Mouse (Mus musculus): ENCODE data around the gene Chst14. TPM values are rescaled to one million over a fixed set of nuclear protein-coding genes. Genes with fewer than 3 reads are reported as not detected.

The Chst14 gene
- total RNA-seq, 2 experiments from 2014 or later, result 2.7 to 2.9 TPM

DNA sequence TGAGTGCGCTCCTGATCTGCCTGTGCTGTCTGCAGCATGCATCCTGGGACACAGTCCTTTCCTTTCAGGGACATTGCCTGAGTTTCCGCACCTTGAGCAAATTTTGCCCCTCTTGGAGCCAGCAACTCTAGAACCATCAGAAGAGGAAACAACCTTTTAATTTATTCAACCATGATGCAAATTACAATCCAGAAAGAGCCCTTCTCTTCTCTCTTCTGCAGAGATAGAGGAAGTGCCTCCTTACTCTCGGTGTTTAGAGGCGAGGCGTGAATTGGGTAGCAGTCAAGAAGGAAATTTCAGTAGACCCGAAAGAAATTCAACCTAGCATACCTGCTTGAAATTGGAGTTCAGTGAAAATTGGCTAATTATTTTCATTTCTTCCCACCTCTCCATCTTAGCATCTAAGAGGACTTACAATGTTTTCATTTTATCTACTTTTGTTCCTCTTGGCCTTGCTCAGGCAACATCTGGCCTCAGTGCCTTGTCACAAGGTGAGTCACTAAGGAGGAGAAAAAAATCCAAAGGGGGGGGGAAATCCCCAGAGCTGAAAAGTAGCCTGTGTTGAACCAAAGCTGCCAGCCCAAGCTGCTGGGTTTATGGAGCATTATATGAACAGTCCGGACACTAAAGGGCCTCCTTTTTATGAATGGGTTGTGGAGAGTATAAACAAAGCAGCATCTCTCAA, 20.7 kb upstream of the Chst14 start:
- DNase-seq, result no peak

DNA sequence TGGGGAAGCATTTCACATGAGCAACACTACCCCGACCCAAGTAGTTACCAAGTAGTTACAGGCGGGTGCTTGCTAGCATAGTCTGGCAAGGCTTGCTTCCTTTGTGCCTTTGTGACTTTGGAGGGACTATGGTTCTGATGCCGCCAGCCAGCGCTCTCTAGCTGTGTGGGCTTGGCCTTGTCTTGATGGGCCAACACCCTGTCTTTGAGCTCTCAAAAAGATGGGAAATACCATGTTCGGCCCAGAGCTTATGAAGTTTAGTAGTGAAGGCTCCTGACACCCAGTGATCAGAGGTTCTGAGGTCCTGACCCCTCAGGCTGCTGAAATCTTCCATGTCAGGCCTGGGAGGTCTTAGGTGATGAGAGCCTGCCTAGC, 20.2 kb upstream of the Chst14 start:
- DNase-seq, result no peak

GRCm38 (mm10) chr2:118907781-118908180, 18.5 kb upstream of the Chst14 start:
- DNase-seq, result no peak

GRCm38 (mm10) chr2:118909151-118909550, 17.1 kb upstream of the Chst14 start:
- DNase-seq, result no peak

DNA sequence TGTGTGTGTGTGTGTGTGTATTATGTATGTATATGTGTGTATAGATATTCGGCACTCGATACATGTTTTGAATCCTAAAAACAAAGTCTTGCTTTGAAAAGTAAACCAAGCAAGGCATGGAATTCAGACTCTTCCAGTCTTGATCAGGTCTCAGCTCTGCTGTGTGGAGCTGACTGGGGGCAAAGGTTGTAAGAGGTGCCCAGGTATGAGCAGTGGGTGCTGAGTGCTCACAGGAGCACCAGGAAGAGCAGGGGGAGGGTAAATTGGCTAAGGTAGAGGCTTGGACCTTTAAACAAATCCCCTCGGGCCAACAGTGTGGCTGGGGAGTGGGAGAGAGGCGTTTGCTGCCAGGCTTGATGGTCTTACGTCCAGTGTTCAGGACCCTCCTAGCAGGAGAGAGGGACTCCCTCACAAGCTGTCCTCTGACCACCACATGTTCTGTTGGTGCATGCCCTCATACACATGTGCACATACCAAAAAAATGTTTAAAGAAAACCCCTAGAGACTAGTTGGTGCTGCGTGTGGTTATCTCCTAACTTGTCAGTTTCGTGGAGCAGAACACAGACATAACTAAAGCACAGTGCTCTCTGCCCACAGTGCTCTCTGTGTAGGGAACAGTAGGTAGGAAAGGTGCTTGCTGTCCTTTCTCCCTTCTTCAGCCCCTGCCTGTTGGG, 15.6 kb upstream of the Chst14 start:
- no peak for DNase-seq

- DNase-seq, result no peak
Observed at GRCm38 (mm10) chr2:118912706-118913105, 13.6 kb upstream of the Chst14 start.

- DNase-seq, result no peak
Observed at GRCm38 (mm10) chr2:118913551-118914276, 12.6 kb upstream of the Chst14 start.

DNA sequence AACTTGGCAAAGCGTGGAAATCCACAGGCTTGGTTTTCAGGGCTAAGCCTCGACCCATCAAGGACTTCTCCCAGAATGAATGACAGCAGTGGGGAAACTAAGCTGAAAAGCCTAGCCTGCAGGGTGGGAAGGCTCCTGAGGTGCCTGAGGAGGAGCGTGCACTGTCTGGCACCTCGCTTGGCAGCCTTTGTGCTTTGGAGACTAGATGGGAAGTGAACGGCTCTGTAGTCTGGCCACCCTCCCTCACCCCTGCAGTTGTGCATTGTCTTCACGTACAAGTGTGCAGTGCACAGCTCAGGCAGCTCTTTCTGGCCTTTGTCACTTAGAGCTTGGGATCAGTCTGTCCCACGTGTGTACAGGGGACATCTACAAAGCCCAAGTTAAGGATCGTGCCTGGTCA, 11.6 kb upstream of the Chst14 start:
- DNase-seq, result no peak

DNA sequence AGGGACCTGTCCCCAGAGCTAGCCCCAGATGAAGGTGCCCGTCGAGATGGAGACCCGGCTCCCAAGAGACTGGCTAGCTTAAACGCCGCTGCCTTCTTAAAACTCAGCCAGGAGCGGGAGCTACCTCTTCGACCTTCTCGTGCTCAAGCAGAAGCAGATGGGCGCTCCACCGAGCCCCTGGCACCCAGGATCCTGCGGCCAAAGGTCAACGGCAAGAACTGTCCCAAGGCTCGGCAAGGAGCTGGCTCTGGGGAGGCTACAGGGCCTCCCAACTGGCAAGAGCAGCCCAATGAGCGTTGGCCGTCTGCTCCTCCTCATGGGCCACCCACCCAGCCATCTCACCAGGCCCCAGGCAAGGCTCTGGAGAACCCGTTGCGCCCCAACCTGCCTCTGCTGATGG, 9.9 kb upstream of the Chst14 start:
- DNase-seq, result no peak

- DNase-seq, result no peak
Observed at GRCm38 (mm10) chr2:118918543-118918942, 7.8 kb upstream of the Chst14 start.

DNA sequence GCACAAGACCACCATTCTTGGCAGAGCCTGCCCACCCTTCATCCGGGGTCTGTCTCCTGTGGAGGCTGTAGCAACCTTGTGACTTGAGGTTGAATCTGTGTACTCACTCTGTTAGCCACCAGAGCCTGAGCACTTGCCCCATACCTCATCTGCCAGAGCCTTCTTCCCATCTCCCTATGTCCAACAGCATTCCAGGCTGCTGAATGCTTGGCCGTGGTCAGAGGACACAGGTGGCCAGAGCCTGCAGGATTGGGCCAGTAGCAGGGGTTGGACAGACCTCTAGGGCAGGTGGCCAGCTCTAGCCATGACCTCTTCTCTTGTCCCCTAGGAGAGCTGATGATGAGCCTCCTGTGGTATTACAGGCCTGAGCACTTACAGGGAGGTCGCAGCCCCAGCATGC, 5.9 kb upstream of the Chst14 start:
- DNase-seq, result no peak

GRCm38 (mm10) chr2:118925952-118926351, 344 bp upstream of the Chst14 start:
- no peak for DNase-seq

DNA sequence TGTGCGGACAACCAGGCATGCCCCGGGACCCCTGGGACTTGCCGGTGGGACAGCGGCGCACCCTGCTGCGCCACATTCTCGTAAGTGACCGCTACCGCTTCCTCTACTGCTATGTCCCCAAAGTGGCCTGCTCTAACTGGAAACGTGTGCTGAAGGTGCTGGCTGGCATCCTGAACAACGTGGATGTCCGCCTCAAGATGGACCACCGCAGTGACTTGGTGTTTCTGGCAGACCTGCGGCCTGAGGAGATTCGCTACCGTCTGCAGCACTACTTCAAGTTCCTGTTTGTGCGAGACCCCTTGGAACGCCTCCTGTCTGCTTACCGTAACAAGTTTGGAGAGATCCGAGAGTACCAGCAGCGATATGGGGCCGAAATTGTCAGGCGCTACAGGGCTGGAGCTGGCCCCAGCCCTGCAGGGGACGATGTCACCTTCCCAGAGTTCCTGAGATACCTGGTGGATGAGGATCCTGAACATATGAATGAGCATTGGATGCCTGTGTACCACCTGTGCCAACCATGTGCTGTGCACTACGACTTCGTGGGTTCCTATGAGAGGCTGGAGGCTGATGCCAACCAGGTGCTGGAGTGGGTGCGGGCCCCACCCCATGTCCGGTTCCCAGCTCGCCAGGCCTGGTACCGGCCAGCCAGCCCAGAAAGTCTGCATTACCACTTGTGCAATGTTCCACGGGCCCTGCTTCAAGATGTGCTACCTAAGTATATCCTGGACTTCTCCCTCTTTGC, 873 bp downstream of the Chst14 start:
- no peak for DNase-seq

DNA sequence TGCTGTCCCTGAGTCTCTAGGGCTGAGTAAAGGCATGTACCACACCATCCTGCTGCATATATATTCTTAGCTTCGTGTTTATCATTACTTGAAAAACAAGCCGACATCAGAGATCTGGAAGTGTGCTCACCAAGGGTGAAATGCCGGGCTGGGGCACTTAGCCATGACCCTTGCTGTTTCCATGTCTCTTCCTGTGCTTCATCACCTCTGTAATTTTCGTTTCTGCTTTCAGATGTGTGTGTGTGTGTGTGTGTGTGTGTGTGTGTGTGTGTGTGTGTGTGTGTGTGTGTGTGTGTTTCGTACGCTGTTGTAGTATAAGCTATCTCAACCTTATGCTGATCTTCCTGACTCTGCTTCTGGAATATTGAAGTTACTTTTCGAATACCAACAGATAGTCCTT, 15.0 kb downstream of the Chst14 start:
- DNase-seq, result no peak

- DNase-seq, result no peak
Observed at GRCm38 (mm10) chr2:118943232-118943631, 16.9 kb downstream of the Chst14 start.

DNA sequence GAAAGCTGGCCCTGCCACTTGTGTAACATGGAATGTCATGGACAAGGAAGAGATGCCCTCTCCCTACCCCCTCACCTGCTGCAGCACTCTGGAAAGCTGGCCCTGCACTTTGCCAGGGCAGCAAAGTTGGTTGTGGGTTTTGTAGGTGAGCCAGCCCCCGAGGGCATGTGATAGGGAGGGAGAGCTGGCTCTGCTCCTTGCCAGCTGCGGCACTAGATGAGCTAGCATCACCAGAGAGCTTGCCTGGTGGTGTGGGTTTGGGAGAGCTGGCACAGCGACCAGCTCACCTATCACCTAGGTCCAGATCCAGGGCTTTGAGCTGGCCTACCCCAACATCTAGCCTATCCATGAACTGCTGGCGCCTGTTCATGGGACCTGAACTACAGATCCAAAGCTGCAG, 22.5 kb downstream of the Chst14 start:
- DNase-seq, result no peak

GRCm38 (mm10) chr2:118949699-118950098, 23.4 kb downstream of the Chst14 start:
- DNase-seq, result no peak

- DNase-seq, result no peak
Observed at GRCm38 (mm10) chr2:118956497-118956896, 30.2 kb downstream of the Chst14 start.

DNA sequence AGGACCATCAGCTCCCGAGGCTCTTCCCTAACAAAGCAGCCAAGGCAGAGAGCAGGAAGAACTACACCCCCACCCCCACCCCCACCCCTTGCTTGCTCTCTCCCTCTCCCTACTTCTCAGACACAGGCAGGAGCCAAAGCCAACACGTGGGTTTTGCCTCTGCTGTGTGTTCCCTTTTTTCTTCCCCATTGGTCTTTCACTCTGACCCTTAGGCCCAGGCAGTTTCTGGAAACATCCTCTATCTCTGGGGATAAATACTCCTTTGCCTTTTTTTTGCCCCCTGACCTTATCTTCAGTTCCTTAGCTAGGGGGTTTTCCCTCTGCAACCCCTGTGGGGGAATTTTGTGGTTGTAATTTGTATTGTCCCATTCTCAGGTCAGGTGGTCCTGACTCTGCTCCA, 33.3 kb downstream of the Chst14 start:
- no peak for DNase-seq

DNA sequence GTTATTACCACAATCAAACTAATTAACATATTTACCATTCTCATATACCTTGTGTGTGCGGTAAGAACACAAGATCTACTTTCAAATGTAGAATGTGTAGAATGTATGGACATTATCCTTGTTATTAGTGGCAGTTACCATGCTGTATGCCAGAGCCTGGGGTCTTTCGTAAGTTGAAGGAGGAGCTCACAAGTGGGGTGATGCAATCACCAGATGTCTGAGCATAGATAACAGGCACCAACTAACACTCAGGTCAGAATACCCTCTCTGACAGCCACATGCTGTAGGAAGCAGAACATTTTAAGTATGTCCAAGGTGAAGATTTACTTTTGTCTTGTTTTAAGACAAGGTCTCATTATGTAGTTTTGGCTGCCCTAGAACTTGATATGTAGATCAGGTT, 34.1 kb downstream of the Chst14 start:
- no peak for DNase-seq

DNA sequence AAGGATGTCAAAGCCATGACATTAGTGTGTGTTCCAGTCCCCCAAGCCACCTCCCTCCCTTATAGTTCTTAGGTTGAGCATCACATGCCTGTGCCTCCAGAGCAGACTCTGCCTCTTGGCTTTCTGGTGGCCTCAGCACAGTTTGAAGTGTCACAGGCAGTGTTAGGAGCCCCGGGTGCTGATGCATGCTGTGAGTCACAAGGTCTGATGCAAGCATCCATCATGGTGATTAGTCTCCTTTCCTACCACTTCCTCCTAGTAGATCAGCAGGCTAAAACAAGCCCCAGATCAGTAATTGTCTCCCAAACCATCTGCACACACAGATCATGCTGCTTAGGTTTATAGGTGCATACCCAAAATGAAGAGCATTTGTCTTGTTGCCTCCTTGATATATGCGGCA, 35.2 kb downstream of the Chst14 start:
- DNase-seq, result no peak

DNA sequence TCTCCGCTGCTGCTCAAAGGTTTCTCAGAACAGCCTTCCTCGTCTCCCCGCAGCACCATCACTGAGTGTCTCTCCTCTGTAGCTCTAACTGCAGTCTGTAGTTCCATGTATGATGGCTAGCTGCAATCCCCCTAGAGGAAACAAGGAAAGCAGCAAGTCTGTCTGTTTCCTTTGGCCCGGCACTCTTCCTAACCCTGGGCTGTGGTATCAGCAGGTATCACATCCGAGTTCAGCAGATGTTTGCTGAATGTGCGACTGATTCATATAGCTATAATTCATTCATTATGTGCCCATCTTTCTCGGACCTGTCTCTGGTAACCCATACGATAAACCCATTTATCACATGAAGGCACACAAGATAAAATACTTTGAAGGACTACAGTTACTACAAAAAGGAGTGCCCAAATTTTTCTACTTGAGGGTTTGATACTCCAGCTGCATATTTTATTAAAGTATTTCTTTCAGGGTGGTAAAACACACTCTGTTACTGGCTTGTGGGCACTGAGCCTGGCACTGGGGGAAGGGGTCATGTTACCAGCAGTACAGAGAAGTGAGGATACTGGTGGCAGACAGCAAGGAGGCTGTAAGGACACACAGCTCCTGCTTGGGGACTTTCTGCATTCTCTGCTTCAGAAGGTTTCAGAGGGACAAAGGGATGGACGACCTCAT, 36.8 kb downstream of the Chst14 start:
- DNase-seq, result no peak

DNA sequence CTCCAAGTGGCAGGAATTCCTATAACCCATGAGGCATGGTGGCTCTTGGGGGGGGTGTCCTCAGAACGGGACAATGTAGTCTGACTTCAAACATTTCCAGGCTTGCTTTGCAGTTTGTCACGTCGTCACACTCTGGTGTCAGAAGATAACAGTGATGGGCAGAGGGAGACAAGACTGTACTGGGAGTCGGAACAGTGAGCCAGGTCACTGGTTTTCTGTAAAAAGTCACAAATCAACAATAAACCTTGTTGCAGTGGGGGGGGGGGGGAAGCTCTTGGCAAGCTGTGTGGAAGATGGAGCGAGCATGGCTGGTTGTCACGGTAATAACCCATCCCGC, 37.3 kb downstream of the Chst14 start:
- no peak for DNase-seq

Measured in layer of hippocampus, postnatal 36 days (tissue).